Mouse (Mus musculus) myocyte (in vitro differentiated cells): ENCODE measurements around the gene Cobl.

Experiments used
- CEBPB ChIP-seq: IDR thresholded peaks from 2 replicates; pipeline ENCODE4 v1.6.1; 2011; ENCODE audit warnings: mild to moderate bottlenecking, moderate library complexity; ENCODE audit not compliant: poor library complexity, insufficient read depth, severe bottlenecking
- MYOG ChIP-seq, 3 experiments: IDR thresholded peaks; one replicate each; pipeline ENCODE4 v1.6.1; 2011; ENCODE audit warnings: control low read depth in 2 of 3, low read depth in 2 of 3, mild to moderate bottlenecking in 2 of 3; ENCODE audit not compliant: insufficient read length in 2 of 3, control insufficient read depth in 1 of 3, insufficient read depth in 1 of 3
- POLR2A ChIP-seq: IDR thresholded peaks from one replicate; pipeline ENCODE4 v1.6.1; 2011; ENCODE audit warnings: low read depth, mild to moderate bottlenecking, control low read depth, moderate library complexity; ENCODE audit not compliant: insufficient read length
- POLR2AphosphoS2 ChIP-seq: IDR thresholded peaks from one replicate; pipeline ENCODE4 v1.6.1; 2011; ENCODE audit warnings: low read depth, control low read depth; ENCODE audit not compliant: insufficient read length

DNA sequence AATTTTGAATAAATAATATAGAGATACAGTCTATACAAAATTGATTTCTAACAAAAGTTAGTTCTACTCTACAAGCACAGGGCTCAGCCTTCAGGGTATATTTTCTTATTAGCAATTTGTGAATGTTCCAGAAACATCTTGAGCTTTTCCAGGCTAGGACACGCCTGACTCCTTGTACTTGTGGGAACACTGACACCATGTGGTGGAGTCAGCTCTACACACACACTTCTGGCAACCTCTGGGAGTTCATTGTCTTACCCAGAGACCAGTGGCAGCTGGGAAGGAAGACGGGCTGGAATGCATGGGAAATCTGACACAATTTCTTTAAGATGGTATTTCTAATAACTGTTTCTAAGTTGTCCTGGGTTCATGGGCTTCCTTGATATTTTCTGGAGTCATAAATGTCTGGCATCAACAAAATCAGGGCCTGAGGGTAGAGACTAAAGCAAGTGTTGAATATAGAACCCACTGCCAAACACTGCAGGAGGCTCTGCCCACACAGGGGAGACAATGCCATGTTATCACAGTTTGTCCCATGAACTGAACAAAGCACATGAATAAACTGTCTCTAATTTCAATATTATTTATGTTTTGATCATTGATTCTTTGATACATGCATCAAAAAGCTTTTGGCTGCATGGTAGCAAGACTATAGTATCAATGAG, 105.3 kb downstream of the Cobl start:
- no peak for TF ChIP-seq MYOG (IDR thresholded peaks at IDR 0.05; ENCODE audit: control insufficient read depth in 1 of 3, insufficient read depth in 1 of 3, insufficient read length in 2 of 3, low read depth in 2 of 3)
- TF ChIP-seq POLR2A: no peak
- TF ChIP-seq POLR2AphosphoS2: no peak
- no peak for TF ChIP-seq CEBPB
